Mouse (Mus musculus) adrenal gland, postnatal 25 days (tissue): ENCODE measurements around the gene Sp8. TPM values are rescaled to one million over a fixed set of nuclear protein-coding genes. Genes with fewer than 3 reads are reported as not detected.

Experiments used
- DNase-seq: peaks from one replicate; pipeline ENCODE4 v3.0.0; 2021; ENCODE audit warnings: mixed read lengths
- total RNA-seq: library from RNA; stranded (reverse); gene quantifications from 2 replicates; pipeline ENCODE4 v1.2.3, GENCODE M21; 2021

Sp8 gene
- total RNA-seq, 1 experiment from 2014 or later, result not detected

GRCm38 (mm10) chr12:118848496-118849202 is 2.5 kb downstream of the Sp8 start:
- DNase-seq, result peak; percentile 9

GRCm38 (mm10) chr12:118849203-118849861 is 3.2 kb downstream of the Sp8 start:
- no peak for DNase-seq

GRCm38 (mm10) chr12:118849996-118850395 is 3.9 kb downstream of the Sp8 start:
- no peak for DNase-seq

GRCm38 (mm10) chr12:118850851-118851410 is 4.8 kb downstream of the Sp8 start:
- DNase-seq, result no peak

GRCm38 (mm10) chr12:118853331-118853730 is 7.2 kb downstream of the Sp8 start:
- no peak for DNase-seq

GRCm38 (mm10) chr12:118854401-118854800 is 8.3 kb downstream of the Sp8 start:
- no peak for DNase-seq

GRCm38 (mm10) chr12:118854831-118855453 is 8.8 kb downstream of the Sp8 start:
- DNase-seq, result peak; percentile 68

GRCm38 (mm10) chr12:118856151-118856550 is 10.0 kb downstream of the Sp8 start:
- DNase-seq, result no peak

GRCm38 (mm10) chr12:118872673-118873072 is 26.5 kb downstream of the Sp8 start:
- DNase-seq, result no peak

- no peak for DNase-seq
Observed at GRCm38 (mm10) chr12:118882790-118883189, 36.7 kb downstream of the Sp8 start.

- DNase-seq, result no peak
Observed at GRCm38 (mm10) chr12:118887964-118888363, 41.8 kb downstream of the Sp8 start.

Other genes starting within 250 kb of the Sp8 start
- gene Abcb5, start 120.1 kb downstream of the Sp8 start, total RNA-seq, result not detected in 2 replicates